Mouse (Mus musculus) heart, adult 8-10 months (tissue): ENCODE results near the gene Cadps. TPM values are rescaled to one million over a fixed set of nuclear protein-coding genes. Genes with fewer than 3 reads are reported as not detected.

ENCODE experiments used
- DNase-seq: peaks from one replicate; pipeline ENCODE4 v3.0.0; 2022; ENCODE audit warnings: low spot score
- total RNA-seq, 4 experiments: library from RNA; stranded (reverse); gene quantifications; 2 replicates each; pipeline ENCODE4 v1.2.4; 2022

Cadps gene
- total RNA-seq, 4 experiments from 2014 or later: 0.06 to 0.17 (median 0.11) TPM

DNA sequence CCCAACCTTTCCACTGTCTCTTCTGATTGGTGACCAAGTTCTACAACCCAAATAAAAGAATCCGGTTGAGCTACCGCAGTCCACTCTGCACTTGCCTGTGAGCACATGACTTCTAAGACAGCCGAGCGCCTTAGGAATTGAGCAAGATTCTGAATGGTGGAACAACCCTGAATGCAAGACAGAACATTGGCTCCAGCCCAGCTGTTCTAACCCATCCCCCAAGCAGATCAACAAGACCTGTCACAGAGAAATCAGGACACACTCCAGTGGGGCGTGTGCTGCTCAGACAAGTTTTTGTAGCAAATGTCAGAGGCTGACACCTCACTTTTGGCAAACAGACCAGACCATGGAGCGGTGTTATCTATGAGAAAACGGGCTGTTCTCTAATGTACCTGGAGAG is 431.7 kb downstream of the Cadps start:
- DNase-seq: no peak

DNA sequence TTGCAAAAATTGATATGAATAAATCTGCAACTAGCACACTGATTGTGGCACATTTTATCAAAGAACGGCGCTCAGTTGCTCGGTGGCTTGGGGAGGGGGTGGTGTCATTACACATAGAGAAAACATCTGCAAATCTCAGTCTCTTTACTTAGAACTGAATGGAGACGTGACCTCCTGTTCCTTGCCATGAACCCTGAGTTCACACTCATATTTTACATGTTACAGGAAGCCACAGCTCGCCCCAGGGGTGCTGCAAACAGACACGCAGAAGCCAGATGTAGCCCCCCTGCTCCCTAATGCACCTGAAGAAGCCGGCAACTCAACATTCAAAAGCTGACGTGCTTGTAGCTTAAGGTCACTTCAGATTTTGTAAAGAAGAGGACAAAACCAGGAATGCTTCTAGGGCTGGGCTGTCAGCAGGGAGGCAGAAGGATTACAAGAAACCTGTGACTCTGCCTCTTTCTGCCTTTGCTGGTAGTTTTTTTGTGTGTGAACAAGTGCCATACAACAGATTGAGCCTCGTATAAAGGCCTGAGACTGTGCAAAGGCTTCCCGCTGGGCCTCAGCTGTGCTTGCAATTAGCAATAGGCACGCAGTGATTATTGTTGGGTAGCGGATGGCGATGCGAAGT is 434.0 kb downstream of the Cadps start:
- no peak for DNase-seq

DNA sequence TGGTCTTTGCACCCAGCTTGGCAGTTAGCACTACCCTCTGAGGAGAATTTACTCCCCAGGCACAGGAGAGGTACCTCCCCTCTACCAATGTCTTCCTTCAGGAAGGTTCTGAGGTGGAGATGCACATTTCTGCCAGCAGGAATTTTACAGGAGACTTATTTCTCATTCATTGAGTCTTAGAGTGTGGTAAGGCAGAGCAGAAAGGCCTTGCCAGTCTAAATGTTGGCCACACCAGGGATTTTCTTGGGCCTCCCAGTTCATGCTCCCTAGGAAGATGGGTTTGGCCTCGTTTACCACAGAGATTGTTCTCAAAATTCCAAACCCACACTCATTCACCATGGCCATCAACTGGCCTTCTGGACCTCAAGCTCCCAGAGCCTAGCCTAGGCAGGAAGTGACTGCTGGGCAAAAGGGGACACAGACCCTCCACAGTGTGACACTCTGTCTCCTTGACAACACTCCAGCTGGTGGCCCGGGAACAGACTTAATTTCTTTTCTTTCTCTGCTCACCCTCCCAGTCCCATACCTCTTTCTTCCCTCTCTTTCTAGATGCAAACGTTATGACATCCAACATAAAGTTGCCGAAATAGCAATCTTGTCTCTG is 434.6 kb downstream of the Cadps start:
- DNase-seq: no peak

GRCm38 (mm10) chr14:12387176-12387575 is 435.7 kb downstream of the Cadps start:
- no peak for DNase-seq

DNA sequence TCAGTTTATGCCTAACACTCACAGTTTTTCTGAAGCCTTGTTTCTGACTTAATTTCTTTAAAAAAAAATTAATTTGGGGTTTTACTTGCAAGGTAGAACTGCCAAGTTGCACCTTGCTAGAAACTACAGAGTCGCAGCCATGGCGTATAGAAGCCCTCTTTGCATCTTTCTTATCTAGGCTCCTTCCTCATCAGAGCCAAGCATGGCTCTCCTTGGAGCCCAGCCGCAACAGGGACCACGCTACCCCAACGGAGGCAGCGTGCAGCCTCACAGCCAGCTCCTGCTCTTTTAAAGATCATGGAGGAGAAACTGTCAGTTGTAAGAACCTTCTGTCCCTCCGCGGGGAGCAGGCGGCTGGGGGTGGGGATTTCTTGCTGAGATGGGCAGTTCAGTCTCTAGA is 445.0 kb downstream of the Cadps start:
- no peak for DNase-seq

DNA sequence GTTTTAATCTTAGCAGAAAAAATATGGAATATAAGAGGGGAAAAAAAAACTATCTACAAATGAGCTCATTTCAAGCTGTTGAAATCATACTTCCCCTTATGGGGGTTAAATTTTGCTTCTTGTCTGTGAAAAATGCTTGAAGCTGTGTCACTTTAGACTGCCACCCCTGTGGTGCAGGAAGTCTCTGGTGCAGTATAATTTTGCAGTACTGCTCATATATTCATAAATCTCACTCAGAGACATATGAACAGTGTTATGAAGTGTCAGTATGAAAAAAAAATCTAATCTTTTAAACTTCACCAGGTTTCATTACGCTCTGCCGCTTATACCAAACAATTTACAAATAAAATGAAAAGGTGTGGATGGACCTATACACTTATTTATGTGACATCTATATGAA is 445.6 kb downstream of the Cadps start:
- no peak for DNase-seq

GRCm38 (mm10) chr14:12375451-12375850 is 447.4 kb downstream of the Cadps start:
- DNase-seq: no peak

DNA sequence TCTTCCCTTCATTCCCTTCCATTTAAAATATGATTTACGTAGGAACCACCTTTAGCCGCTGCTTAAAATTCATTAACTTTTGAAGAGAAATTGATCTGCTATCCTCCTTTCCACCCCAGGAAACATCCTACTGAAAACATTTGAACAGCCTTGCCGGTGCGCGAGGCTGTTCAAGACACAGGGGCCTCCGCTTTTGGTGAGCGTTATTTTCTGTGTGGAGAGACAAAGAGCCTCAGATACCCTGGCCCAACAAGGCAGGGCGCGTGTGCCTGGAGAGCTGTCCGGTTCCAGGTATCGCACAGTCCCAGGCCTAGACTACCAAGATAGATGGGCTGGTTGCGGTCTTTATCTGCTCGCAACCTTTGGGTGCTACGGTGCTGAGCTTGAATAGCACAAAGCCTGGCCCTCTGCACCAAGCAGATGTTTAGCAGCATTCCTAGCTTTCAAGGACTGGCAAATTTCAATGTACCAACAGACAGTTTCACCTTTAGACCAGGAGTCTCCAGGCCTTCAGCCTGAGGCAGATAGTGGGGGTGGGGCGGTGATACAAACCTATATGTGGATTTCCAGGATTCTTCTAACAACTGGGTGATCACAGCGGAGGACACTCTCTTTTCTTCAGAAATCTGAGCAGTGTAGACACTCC is 472.5 kb downstream of the Cadps start:
- no peak for DNase-seq

DNA sequence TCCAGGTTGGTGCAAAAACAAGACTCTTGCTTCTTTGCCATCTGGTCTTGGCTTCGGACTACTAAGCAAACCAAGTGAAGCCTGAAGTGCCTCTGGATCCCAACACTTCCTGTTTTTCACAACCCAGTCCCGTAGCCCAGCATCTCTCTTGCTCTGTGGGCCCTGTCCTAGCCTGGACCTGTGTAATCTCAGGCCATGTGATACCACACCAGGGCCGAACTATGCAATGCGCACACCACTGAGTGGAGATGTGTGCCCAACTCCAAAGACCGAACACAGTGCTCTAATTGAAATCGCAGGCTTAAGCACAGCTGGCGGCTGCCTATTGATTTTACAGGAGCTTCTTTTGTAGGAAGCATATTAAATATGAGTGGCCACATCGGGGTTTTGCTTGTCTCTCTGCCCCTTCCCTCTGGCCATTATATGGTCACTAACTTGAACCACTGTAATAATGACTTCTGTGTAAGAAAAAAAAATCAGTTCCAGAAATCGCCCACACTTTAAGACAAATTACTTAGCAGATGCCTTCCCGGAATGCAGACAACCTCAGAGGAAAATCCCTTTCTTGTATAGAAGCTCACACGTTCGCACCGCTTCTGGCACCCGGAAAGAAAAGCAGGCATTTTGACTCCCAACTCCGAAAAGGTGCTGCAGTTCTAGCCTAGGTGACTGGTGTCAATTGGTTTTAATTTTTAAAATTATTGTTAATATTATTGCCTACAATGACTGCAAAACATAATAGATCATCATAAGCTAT is 473.4 kb downstream of the Cadps start:
- DNase-seq: no peak

DNA sequence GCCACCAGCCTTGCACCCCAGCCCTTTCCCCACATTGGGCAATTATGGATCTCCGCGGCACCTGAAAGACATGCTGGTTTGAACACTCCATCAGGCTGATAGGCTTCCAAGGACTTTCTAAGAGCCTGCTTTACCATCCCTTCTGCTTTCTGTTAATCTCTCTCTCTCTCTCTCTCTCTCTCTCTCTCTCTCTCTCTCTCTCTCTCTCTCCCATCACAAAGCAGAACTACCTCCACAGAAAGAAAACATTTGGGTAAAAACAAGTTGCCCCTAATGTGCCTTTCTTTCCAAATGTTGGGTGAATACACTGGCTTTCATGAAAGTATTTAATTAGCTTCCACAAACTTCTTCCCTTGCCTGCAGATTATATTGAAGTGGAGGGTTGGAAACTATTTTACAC is 474.8 kb downstream of the Cadps start, which contains the start of gene Fezf2:
Gene Fezf2 (minus strand): TSS at position 101 of the 400 bp plus-strand sequence.
- no peak for DNase-seq

DNA sequence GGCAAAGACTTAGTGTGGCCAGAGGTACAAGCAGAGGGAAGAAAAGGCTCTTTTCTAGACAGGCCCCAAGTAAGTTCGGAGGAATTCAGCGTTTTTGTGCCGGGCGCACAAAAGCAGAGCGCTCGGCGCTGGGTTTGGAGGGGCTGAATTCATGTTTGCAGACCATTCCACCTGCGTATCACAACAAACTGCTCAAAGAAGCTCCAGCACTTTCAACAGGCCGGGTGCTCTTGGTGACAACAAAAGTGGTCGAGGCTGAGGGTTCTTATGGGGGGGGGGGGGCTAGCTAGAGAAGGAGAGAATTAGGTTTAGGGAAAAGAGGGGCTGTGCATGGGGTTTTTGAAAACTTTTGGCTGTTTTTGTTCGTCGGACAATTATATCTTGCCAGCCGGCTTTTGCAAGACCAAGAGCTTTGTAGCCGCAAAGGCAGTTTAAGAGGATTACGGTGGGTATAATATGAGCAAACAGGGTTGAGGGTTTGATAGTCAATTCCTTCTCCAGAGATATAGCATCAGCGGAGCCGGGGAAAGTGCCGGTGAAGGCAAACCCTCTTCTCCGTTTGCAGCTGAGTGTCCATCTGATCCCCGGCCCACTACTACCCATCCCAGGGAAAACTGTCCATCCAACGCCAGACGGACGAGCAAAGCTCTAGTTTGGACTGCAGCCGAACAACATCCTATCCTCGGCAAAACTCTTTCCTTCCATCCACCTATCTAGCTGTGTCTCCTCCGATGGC is 475.8 kb downstream of the Cadps start:
- no peak for DNase-seq

DNA sequence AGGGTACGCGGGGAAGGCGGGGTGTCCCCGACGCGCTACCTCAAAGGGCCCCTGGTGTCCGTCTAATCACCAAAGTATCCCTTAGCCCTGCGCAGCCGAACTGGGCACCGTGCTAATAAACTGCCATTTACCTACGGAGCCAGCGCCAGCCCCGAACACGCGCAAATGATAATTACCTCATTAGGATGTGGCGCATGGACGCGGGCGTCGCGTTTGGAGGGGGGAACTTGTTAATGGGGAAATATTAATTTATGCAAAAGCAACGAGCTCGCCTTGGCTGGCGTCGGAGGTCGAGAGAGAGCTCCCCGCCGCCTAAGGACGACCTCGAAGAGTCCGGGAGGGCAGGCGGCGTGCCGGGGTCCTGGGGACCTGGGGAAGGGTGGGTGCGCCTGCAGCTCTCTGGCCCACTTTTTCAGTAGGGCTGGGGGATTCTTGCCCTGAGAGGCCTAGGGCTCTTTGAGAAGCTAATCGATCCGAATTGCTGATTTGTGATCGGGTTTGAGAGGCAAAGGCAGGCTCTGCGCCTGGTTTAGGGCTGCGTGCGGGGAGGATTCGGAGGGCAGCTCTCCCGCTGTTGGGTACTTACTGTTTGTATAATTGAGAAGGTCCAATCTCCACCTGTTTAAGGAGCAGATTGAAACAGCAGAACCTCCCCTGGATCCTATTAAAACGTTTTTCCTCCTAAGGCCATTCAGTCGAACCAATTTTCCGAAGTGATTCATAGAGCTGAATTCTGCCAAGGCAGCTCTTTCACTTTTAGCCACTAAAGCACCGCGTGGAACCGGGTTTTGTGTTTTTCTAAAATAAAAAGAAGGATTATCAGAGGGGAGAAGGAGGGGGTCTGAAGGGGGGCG is 476.6 kb downstream of the Cadps start:
- no peak for DNase-seq

- no peak for DNase-seq
Observed at GRCm38 (mm10) chr14:12345241-12345921, 477.5 kb downstream of the Cadps start.

DNA sequence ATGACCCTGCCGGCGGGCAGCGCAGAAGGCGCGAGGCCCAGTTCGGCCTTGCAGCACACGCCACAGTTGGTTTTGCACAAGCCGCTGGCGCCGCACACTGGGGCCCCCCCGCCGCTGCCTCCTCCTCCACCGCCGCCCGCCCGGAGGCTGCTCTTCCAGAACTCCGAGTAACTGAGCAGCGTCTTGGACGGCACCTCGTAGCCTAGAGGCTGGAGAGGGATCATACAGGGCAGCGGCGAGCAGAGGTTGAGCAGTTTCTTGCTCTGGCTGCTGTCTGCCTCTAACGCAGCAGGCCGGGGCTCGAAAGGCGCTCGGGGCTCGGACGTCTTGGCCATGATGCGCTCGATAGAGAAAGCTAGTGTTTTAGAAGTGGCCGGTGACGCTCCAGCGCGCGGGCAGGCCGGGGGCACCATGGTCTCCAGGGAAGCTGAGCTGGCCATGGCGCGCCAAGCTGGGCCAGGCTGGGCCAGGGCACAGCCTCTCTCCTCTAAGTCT is 478.1 kb downstream of the Cadps start:
- no peak for DNase-seq

GRCm38 (mm10) chr14:12344061-12344745 is 478.7 kb downstream of the Cadps start:
- no peak for DNase-seq

DNA sequence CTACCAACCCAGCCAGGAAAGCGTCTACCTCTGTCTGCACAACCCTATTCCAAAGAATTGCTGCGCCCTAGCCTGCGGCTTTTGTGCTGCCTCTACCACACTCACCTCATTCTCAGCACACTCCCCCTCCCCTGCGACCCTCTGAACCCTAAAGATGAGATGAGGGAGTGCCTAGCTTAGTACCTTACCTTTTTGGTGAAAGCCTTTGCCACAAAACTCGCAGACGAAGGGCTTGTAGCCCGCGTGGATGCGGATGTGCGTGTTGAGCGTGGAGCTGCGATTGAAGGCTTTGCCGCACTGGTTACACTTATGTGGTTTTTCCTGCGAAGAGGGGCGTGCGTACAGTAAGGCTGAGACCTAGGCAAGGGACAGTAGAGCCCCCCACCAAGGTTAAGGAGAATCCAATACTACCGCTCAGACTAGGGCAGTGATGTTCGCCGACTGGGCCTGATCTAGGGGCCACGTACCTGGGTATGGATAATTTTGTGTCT is 479.4 kb downstream of the Cadps start:
- no peak for DNase-seq

GRCm38 (mm10) chr14:12342458-12343131 is 480.3 kb downstream of the Cadps start:
- DNase-seq: no peak

DNA sequence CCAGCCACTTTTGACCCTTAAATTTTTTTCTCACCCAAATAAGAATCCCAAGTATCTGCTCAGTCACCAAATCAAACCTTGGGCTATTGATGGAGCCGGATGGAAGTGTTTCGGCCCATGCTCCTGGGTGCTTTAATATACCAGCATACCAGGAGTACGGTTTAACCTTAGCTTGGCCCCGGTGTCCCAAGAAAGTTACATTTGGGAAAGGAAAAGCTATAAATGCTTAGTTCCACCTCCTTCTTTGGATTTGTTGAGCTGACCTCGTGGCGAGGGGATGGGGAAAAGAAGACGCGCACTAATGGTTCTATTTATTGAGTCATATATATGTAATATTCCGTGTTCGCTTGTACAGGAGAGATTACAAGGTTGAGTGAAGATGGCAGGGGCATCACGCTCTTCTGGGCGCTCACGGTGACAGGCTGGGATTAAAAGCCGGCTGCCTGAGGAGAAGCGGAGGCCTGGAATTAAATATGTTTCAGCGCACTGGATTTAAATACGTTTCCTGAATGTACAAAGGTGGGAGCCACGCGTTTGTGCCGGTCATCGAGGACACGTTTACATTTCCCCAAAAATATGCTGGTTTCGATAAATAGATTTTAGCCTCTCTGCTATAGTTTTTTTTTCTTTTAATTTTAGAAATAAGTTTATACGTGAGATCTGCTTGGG is 481.0 kb downstream of the Cadps start:
- no peak for DNase-seq
